Mouse (Mus musculus): ENCODE results near the gene B4galt5.

Gene B4galt5

DNA sequence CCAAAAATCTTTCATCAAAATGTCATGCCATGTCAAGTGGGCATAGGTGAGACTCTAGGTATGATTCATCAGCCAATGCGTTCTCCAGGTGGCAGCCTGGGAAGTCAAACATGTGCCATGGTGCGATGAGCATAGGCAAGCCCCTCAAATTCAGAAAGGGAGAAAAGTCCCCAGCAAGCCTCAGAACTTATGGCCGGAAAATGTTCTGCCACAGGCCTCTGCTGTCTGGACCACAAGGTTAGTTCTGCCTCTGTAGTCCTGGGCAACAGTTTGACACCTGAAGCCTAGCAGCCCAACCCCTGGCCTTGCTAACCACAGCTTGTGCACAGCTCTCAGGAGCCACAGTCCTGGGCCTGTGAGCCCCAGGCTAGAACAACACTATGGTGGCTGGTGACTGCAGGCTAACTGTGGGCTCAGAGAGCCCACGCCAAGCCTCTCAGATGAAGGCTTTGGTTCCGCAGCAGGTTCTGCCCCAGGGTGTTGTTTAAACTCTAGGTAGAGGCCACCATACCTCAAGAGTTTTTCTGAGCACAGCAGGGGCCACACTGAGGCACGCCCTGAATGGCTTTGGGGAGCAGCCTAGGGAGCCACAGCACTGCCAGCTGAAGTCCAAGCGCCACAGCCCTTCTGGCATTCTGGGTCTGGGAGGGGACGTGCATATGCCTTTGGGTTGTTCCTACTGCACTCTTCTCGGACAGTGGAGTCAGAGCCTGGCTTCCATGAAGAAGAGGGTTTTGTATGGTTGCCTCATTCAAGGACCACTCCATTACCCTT, 14.5 kb upstream of the B4galt5 start:
- peak; percentile 78 for DNase-seq (ENCODE audit: low read depth, low spot score)

DNA sequence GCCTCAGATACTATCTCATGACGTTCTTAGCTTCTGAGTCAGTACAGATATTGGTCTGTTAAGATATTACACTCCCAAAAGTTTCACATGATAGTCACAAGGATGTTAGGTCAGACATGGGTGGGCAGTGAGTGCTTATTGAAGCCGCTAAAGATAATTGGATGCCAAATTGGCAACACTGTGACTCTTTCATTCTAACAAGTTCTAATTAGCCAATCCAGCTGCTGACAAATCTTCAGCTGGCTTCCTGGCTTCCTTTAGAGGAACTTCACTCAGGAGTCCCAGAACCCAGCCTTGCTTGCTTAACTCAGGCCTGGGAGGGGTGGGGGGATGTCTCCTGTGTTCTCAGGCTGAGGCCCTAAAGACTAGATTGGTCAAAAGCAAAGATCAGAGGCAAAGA, 9.5 kb upstream of the B4galt5 start:
- peak; percentile 68 for DNase-seq (ENCODE audit: low read depth, low spot score)

DNA sequence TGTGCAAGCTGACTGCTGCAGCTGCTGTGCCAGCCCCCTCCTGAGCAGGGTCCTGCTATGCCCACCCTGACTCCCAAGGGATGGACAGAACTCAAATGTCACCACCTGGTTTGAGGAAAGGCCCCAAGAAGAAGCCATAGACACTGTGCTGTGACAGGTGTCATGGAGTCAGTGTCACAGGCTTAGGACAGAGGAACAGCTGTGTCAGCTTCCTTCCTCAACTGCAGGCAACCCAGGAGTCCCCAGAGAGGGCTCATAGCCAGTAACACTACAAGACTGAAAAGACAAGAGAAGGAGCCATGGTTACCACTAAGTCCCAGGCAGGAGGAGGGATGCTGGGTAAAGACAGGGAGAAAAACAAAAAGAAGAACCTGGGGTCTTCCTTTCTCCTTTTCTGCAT, 7.9 kb upstream of the B4galt5 start:
- DNase-seq (ENCODE audit: low read depth, low spot score), result no peak

DNA sequence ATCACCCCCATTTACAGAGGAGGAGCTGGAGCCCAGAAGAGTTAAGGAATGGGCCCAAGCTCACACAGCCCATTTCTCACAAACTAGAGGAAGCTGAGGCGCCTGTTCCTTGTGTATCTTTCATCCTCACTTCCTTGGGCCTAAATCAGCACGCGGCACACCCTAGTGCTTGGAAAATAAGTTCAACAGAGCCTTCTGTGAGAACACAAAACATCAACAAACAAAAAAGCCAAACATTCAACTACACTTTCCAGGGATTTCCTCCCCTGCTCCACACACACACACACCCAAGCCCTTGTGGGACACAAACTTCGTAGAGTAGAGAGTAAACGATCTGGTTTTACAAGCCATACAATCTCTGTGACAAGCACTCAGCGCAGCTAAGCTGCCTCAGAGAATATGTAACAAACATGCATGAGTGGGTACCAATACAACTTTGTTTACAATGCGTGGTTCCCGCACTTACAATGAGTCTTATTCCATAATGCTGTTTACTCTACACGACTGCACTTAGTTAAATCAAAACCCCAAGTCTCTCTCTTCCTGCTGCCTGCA, 5.7 kb upstream of the B4galt5 start:
- no peak for DNase-seq (ENCODE audit: low read depth, low spot score)

DNA sequence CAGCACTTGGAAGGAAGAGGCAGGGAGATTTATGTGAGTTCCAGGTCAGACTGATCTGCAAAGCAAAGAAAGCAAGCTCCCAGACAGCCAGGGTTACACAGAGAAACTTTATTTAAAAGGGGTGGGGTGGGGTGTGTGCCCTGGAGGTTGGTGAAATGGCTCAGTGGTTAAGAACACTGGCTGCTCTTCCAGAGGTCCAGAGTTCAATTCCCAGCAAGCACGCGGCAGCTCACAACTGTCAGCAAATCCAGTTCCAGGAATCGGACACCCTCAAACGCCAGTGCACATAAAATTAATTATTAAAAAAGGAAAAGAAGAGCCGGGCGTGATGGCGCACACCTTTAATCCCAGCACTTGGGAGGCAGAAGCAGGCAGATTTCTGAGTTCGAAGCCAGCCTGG, 5.1 kb upstream of the B4galt5 start:
- DNase-seq (ENCODE audit: low read depth, low spot score), result no peak

DNA sequence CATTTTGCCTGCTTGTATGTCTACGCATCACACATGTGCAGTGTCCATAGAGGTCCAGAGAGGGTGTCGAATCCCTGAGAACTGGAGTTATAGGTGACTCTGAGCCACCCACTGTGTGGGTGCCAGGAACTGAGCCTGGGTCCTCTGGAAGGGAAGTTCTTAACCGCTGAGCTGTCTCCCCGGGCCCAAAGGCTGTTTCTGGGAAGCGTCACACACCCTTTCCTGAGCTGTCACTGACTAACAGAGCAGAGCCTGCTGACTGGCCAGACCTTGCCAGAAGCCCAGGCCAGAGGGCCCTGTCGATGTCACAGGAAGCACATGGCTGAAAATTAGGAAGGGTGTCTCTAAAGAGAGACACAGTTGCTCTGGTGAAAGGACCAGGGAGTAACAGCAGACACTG, 3.5 kb upstream of the B4galt5 start:
- no peak for DNase-seq (ENCODE audit: low read depth, low spot score)

DNA sequence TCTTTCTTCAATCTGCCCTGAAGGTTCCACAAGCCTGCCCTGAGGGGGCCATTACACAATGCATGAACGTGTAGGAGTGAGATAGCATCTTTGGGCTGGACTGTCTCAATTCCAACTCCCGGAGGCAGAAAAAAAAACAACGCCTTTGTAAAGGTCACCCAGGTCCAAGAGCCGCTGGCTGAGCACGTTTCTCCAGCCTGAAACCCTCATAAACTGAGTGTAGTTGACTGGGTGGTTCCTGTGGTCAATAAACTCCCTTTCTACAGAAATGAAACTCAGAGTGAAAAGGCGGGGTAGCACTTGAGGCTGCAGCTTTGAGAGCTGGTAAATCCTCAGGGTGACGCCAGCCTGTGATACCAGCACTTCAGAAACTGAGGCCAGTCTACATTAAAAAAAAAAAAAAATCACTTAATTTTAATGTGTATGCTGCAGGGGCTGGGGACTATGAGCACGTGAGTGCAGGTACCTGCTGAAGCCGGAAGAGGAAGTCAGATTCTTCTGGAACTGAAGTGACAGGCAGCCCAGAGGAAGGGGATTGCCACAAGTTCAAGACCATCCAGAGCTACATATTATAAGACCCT, 2.5 kb upstream of the B4galt5 start:
- DNase-seq (ENCODE audit: low read depth, low spot score), result peak; percentile 77

DNA sequence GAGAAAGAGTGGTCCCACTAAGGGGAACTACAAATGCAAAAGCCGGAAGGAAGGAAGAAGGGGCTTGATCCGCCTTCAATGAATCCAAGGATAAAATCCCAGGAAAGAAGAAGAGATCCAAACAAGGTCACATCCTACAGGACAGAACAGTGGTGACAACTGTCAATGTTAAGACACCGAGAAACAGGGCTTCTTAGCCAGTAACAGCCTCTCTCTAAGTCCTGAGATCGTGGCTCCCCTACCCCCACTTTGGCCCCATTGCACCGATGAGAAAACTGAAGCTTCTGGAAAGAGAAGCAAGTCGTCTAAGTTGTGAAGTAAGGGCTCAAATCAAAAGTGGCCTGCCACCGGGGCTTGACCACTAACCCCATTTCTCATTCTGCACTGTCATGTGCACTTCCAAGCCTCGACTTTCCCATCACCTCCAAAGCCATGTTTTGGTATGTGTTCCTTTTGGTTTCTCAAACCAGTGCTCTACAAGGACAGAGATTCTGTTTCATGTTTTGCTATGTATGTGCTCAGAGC, 1.2 kb upstream of the B4galt5 start:
- DNase-seq (ENCODE audit: low read depth, low spot score), result peak; percentile 41

DNA sequence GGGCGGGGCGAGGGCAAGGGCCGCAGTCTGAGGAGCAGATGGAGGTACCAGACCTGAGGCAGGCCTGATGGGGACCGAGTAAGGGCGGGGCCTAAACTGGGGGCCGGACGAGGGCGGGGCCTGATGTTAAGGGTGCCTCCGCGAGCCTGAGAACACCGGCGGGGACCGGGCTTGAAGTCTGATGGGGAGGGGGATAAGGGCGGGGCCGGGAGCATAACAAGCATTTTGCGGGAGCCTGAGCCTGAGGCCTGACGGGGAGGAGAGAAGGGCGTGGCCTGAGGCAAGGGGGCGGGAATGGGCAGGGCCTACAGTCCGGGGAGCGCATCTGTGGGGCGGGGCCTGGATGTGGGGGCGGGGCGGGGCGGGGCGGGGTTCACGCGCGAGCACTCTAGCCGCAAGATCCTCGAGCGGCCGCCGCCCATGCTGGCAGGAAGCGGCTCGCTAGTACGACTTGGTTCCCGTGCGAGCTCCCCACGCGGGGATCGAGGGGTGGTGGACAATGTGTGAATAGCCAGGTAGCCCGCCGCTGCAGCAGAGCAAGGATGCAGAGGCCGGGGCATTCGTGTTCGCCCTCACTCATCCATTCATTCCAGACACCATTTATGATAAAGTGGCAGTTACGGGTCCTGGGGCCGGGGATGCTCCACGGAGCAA, 427 bp upstream of the B4galt5 start:
- DNase-seq (ENCODE audit: low read depth, low spot score), result peak; percentile 99

DNA sequence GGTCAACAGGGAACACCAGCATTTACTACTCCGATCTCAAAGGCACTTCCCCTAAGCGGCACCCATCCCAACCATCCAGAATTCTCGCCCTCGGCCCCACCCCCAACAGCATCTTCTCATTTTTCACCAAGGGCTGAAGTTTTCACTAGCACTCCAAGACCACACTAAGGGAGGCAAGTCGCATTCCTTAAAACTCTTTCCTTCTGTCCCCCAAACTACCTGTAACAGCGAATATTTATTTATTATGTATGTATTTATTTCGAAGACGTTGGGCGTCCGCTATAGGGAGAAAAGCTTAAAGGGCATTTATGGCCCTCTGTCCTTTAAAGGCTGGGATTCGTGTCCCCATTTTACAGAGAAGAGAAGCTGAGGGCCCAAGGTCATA, 1.0 kb downstream of the B4galt5 start:
- no peak for DNase-seq (ENCODE audit: low read depth, low spot score)

DNA sequence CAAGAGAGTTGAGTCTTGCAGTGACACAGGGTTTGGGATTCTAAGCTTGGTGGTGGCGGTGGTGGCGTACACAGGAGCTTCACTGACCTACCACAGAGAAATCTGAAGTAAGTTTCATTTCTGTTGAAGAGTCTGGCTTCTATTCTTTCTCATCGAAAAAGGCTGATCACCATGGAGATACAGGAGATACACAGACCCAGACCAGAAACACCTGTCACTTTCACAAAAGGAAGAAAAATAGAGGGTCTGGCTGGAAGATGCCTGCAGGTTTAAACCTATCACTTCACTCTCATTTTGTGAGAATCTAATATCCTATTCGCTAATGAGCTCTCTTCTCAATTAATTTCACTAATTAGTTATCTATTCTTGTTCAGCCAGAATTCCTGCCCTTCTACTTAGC, 1.6 kb downstream of the B4galt5 start:
- DNase-seq (ENCODE audit: low read depth, low spot score), result peak; percentile 51

DNA sequence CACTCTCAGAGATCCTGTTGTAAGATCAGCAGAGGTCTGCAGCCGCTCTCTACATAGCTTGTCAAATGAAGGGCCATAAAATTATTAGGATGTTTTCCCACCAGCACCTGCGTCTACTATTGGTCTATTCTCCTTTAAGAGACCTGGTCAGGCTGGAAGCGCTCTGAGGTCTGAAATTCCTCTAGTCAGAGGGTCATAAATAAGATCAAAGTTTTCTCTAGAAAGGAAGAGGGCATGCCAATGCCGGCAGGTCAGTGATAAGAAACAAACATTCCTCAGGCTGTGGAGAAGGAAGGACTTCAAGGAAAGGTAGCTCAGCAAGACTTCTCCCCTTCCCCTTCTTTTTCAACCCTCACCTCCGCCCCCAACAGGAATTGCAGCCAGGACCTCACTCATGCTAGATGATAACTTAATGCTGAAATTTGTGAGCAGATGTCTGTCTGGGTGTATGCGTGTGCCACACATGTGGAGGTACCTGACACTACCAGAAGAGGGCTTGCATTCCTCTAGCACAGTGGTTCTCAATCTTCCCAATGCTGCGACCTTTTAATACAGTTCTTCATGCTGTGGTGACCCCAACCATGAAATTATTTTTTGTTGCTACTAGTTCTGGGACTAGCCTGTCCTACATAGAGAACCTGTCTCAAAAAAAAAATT, 3.3 kb downstream of the B4galt5 start:
- DNase-seq (ENCODE audit: low read depth, low spot score), result peak; percentile 54

DNA sequence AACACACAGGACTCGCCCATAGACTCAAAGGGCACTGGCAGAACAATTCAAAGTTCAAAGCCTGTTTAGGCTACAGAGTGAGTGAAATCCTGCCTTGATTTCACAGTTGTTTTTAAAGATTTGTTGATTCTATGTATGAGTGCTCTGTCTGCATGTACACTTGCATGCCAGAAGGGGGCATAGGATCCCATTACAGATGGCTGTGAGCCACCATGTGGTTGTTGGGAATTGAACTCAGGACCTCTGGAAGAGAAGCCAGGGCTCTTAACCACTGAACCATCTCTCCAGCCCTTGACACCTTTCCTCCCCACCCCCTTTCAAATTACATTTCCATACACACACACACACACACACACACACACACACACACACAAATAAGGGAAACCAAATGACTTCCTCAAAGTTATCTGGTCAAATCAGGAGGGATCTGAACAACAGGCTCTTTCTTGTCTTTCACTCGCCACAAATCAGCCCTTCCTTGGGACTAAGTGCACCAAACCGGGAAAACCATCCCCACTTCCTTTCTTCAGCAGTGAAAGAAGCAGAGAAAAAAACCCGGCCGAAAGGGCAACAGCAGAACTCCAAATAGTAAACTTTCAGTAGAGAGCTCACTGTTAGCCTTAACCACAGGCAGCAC, 4.0 kb downstream of the B4galt5 start:
- peak; percentile 51 for DNase-seq (ENCODE audit: low read depth, low spot score)

DNA sequence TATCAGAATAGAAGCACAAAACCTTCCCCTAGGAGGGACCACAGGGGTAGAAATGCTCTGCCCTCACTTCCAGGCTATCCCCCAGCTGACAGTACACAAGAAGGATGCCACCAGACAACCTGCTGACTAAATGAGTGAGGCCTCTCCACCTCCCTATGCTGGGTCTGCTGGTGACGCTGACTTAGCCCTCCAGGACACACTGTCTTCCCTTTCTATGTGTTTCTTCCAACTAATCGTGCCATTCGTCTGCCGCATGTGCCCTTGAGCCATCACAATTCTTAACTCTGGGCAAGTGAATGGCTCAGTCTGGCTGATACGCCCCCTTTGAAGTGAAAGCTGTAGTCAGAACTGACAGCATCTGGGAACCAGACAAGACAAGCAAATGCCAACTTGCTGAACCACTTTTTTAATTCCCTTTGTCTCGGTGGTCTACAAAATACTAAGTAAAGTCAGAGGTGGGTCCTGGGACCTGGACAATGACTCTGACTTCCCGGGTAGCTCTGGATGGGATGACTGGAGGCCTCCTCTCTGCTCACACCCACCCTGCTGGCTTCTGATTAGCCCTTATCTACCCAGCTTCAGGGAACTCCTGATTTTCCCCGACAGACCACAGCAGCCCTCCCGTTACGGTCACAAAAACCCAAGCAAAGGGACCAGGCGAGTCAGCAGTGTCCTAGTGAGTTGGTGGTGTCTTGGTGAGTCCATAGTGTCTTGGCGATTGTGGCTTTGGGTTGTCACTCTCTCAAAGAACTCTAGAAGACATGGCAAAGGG, 5.4 kb downstream of the B4galt5 start:
- DNase-seq (ENCODE audit: low read depth, low spot score), result no peak

DNA sequence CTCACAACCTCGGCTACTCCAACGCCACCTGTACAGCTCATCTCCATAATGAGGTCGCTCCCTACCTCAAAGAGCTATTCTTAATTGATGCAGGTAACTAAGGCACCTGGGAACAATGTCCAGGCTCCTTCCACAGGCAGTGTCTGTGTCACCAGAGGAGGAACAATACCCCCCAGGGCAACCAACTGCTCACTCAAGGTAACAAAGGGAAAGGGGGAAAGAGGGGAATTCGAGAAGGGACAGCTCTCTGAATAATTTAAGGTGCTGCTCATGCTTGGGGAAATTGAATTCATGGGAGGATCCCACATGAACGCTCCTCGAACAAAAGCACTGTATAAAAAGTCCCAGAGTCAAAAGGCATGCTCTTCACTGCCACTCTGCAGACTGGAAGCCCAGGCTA, 6.1 kb downstream of the B4galt5 start:
- DNase-seq (ENCODE audit: low read depth, low spot score), result no peak

DNA sequence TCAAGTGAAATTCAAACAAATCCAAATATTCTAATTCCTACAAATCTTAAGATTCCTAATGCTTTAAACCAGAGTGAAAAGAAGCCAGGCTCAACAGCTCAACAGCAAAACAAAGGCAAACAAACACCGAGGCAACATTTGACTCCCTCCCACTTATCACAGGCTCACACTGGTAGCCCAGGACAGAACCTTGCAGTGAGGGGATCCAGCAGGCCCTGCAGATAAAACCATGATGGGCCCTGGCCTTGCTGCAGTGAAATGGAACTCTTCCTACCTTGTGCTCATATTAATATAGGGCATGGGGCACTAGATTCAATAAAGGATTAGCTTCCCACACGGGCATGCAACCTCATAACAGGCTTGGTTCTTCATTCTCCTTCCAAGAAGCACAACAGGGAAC, 11.4 kb downstream of the B4galt5 start:
- no peak for DNase-seq (ENCODE audit: low read depth, low spot score)

DNA sequence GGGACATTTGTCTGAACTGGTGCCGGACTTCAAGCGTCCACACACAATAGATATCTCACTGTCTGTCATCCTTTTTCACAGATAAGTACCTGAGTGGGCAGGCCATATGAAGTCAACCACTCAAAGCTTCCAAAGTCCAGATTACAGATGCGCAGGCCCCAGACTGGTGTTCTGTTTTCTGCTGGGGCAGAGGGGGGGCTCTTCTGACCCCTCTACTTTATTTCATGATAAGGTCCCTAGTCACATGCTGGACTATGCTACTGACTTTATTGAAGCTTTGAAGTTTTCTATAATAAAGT, 11.8 kb downstream of the B4galt5 start:
- no peak for DNase-seq (ENCODE audit: low read depth, low spot score)

DNA sequence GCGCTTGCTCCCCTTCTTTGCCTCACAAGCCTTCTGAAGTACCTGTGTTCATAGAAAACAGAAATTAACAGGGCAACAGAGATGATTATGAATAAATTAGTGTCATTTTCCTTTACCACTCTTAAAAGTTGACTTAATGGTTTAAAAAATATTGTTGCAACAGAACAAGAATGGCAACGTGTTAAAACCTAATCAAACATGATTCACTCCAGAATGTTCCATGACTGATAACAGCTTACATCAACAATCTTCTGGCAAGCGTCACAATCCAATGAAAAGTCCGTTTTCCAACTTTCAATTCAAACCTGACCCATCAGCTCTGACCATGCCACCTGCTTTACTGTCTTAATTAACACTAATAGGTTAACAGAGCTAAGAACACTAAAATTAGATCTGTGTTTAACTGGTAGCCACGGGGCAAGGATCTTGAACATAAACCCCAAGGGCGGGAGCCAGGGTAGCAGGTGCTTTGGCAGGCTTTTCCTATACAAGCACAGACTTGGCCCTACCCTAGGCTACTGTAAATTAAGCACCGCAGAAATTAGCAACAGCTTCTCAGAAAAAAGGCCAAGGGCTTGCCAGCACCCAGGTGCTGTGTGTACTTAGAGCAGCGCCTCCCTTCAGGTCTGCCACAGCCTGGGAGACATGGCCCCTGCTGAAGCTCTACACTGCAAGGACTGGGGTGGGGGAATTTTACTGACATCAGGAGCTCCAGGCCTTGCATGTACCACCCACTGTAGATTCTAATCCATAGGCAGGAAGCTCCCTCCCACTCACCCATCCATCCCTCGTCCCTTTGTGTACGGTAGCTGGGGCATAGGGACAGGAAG, 12.4 kb downstream of the B4galt5 start:
- DNase-seq (ENCODE audit: low read depth, low spot score), result peak; percentile 66

DNA sequence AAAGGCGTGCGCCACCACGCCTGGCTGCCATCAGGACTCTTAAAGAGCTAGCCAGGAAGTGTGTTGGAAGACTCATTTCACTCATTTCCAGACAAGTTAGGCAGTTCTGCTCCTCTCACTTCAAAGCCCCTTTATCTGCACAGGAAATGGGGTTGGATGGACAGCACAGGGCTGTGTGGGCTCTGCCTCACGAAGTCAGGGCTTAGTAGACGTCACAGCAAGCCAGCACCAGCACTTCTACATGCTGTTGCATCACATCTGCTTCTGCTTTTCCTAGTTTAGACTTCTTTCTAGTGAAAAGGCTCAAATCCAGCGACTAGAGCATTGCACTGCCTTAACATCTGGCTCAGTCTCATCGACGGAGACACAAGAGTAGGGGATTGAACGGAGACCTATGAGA, 13.9 kb downstream of the B4galt5 start:
- DNase-seq (ENCODE audit: low read depth, low spot score), result peak; percentile 77

DNA sequence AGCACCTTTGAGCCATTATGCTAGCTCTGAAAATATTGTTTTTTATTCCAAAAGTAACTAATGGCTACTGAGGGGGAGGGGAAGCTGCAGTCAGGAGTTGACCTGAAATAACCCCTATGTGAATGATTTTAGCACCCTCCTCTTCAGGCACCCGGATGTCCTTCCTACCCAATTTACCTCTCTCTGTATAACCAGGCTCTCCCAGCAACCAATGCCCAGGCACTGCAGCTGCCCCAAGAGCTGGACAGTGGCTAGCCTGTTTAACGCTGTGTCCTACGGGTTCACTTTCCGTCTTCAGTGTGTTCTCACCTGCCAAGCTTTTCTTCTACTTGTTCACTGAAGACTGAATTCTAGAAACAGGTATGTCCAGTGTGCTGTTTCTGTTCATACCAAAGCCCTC, 14.7 kb downstream of the B4galt5 start:
- no peak for DNase-seq (ENCODE audit: low read depth, low spot score)

All from CD4-positive helper T cell, adult 2 months (primary cell).